ENCODE assay signal across 27 mouse cellular contexts in genomic region chr4:114378512-114378911, GRCm38 (mm10). TPM values are rescaled to one million over a fixed set of nuclear protein-coding genes. Genes with fewer than 3 reads are reported as not detected.
DNase-seq lines count a peak whose midpoint lies in the region; ATAC-seq lines count a peak whose summit lies in the region.
"Had no signal": no experiment of that assay in that cellular context is flagged by ENCODE, and none has a peak within 500 bp of the region (broad histone marks: within the 10 kb centered on the region; RNA-seq: fewer than 3 reads in every experiment).

No protein-coding gene starts in this region.

- H3K9me3 ChIP-seq in heart, embryonic 10.5 days: no peaks in the 10 kb centered on the region
- H3K9me3 ChIP-seq in limb, embryonic 13.5 days: no peaks in the 10 kb centered on the region
- H3K9me3 ChIP-seq: embryonic facial prominence, embryonic 12.5 days; forebrain, embryonic 12.5 days; G1E; hindbrain, embryonic 15.5 days; midbrain, embryonic 12.5 days had no signal

- H3K4me1 ChIP-seq in heart, embryonic 10.5 days: peaks cover 12% of the 10 kb centered on the region
- H3K4me1 ChIP-seq in limb, embryonic 13.5 days: peaks cover 31% of the 10 kb centered on the region
- H3K4me1 ChIP-seq: hindbrain, embryonic 15.5 days had no signal

- intact Hi-C loops in heart, postnatal 36 days (cut with DNase I): no loop called here
- intact Hi-C loops in left cerebral cortex, postnatal 4 days (cut with DNase I): no loop called here

- peak; percentile 62; the same call in 1 of the 2 replicates for ATAC-seq in limb, embryonic 13.5 days (ENCODE audit: low FRiP score, low read depth)
- ATAC-seq: liver, postnatal 0 days had no signal

- H3K4me3 ChIP-seq in heart, embryonic 10.5 days: no peak overlapping the region
- no peak overlapping the region for H3K4me3 ChIP-seq in limb, embryonic 13.5 days
- H3K4me3 ChIP-seq: embryonic facial prominence, embryonic 12.5 days; erythroblast, embryonic 14.5 days; forebrain, embryonic 12.5 days; hindbrain, embryonic 15.5 days; midbrain, embryonic 12.5 days had no signal

- 72% methylated on average over 7 of the region's 7 CpGs for WGBS in heart, embryonic 10.5 days
- WGBS in limb, embryonic 13.5 days: 52% methylated on average over 7 of the region's 7 CpGs

- no peaks in the 10 kb centered on the region for H3K36me3 ChIP-seq in heart, embryonic 10.5 days
- no peaks in the 10 kb centered on the region for H3K36me3 ChIP-seq in limb, embryonic 13.5 days
- H3K36me3 ChIP-seq: embryonic facial prominence, embryonic 12.5 days; forebrain, embryonic 12.5 days; G1E; hindbrain, embryonic 15.5 days; midbrain, embryonic 12.5 days had no signal

- H3K27ac ChIP-seq in heart, embryonic 10.5 days: no peak overlapping the region
- H3K27ac ChIP-seq in limb, embryonic 13.5 days: peak overlapping the region; percentile 63; the same call in 1 of the 2 replicates
- H3K27ac ChIP-seq: embryonic facial prominence, embryonic 12.5 days; forebrain, embryonic 12.5 days; hindbrain, embryonic 15.5 days; midbrain, embryonic 12.5 days; stomach, postnatal 0 days had no signal

- DNase-seq in heart, embryonic 10.5 days (ENCODE audit: low spot score): peak; percentile 65
- no peak for DNase-seq in heart, postnatal 36 days
- DNase-seq in left cerebral cortex, adult 18-20 months (ENCODE audit: low spot score in 2 of 2): peak; percentile 38 to 67
- no peak for DNase-seq in left cerebral cortex, postnatal 4 days
- peak; percentile 80 for DNase-seq in brain, adult 2 months (ENCODE audit: low read depth, low spot score)
- DNase-seq in layer of hippocampus, postnatal 36 days: no peak
- DNase-seq: adrenal gland, adult 2 months; B cell, adult 2 months; cerebellum, adult 18-20 months; cerebellum, postnatal 14 days; gastrocnemius, postnatal 36 days; kidney, postnatal 36 days; liver, postnatal 0 days; lung, postnatal 14 days; right cerebral cortex, postnatal 14 days had no signal

- H3K4me2 ChIP-seq in limb, embryonic 13.5 days (replicated peaks): no peak overlapping the region; the same call in 1 of the 2 replicates
- H3K4me2 ChIP-seq: embryonic facial prominence, embryonic 12.5 days; forebrain, embryonic 12.5 days; hindbrain, embryonic 15.5 days; liver, embryonic 11.5 days; midbrain, embryonic 12.5 days had no signal

- no peak overlapping the region for H3K9ac ChIP-seq in limb, embryonic 13.5 days
- H3K9ac ChIP-seq: embryonic facial prominence, embryonic 12.5 days; forebrain, embryonic 12.5 days; hindbrain, embryonic 15.5 days; liver, postnatal 0 days; midbrain, embryonic 12.5 days had no signal

- peaks cover 14% of the 10 kb centered on the region; the same call in 1 of the 2 replicates for H3K27me3 ChIP-seq in heart, embryonic 10.5 days (ENCODE audit: insufficient read depth, poor library complexity, severe bottlenecking)
- no peaks in the 10 kb centered on the region for H3K27me3 ChIP-seq in limb, embryonic 13.5 days
- H3K27me3 ChIP-seq: embryonic facial prominence, embryonic 12.5 days; forebrain, embryonic 12.5 days; hindbrain, embryonic 15.5 days; midbrain, embryonic 12.5 days had no signal

RNA-seq across cellular contexts. Expression of gene Trabd2b, which starts 28.0 kb away (rescaled TPM):
- 0.65 and 2.2 TPM in 2 replicates for polyA plus RNA-seq in heart, embryonic 10.5 days (2016; fragmentation: Nextera tagmentation; extraction: Ambion mirVana)
- 10 to 100 TPM; 53.1 to 71.5 TPM for total RNA-seq in heart, postnatal 36 days (2021)
- total RNA-seq in left cerebral cortex, adult 18-20 months (2021): 1 to 10 TPM; 5.2 to 5.4 TPM
- 1 to 10 TPM; 2.2 to 2.7 TPM for total RNA-seq in left cerebral cortex, postnatal 4 days (2021)
- polyA plus RNA-seq in limb, embryonic 13.5 days (2015; fragmentation: Nextera tagmentation; extraction: Ambion mirVana): 2.0 and 2.3 TPM in 2 replicates
- total RNA-seq in layer of hippocampus, postnatal 36 days (2021): 1 to 10 TPM; 1.0 to 1.8 TPM
- total RNA-seq: CH12.LX; megakaryocyte progenitor cell, adult 5-6 weeks; neutrophil, adult 5-6 weeks had no signal
- polyA plus RNA-seq: erythroblast, embryonic 14.5 days; G1E had no signal

Comparison
In these comparisons a context has a peak if more than half of its experiments do, and no peak if none do; other contexts are left out.
1. DNase-seq: peak in heart, embryonic 10.5 days (single experiment), left cerebral cortex, adult 18-20 months (2 of 2) and brain, adult 2 months (single experiment); none in heart, postnatal 36 days (0 of 2), left cerebral cortex, postnatal 4 days (single experiment) and layer of hippocampus, postnatal 36 days (0 of 2).
2. RNA of gene Trabd2b, which starts 28.0 kb away (total RNA-seq): 53.1 to 71.5 TPM in heart, postnatal 36 days; 5.2 to 5.4 TPM in left cerebral cortex, adult 18-20 months, 2.2 to 2.7 TPM in left cerebral cortex, postnatal 4 days and 1.0 to 1.8 TPM in layer of hippocampus, postnatal 36 days; every median in the first group is over 4 times any median in the second.